Mouse (Mus musculus) cerebellum, postnatal 36 days (tissue): Measurements from ENCODE around the gene Slc35a1.

Experiments used
- DNase-seq, 2 experiments: peaks; one replicate each; pipeline ENCODE4 v3.0.0; 2021 to 2022; ENCODE audit warnings: mixed read lengths in 2 of 2

Gene Slc35a1

GRCm38 (mm10) chr4:34644779-34645178, 42.5 kb downstream of the Slc35a1 start:
- DNase-seq: no peak

GRCm38 (mm10) chr4:34640731-34641130, 46.5 kb downstream of the Slc35a1 start:
- DNase-seq: no peak

DNA sequence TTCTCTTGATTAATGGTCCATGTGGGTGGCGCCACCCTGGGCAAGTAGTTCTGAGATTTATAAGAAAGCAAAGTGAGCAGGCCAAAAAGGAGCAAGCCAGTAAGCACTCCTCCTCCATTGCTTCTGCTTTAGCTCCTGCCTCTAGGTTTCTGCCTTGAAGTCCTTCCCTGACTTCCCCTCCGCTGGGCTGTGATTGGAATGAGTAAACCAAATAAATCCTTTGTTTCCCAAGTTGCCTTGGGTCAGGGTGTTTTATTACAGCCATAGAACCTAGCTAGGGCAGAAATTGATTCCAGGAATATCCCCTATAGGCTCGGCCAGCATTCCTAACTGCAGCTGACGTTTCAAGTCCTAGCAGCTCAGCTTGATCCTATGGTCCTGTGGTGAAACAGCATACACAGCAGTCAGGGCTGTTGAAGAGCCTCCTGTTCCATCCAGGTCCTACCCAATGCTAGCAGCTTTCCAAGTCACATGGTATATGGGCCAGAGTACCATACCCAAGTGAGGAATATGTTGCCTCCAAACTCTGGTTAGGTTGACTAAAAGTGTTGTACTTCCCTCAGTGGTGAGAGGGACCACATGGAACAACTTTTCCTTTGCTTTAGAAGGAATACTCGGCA, 47.4 kb downstream of the Slc35a1 start:
- DNase-seq: no peak

DNA sequence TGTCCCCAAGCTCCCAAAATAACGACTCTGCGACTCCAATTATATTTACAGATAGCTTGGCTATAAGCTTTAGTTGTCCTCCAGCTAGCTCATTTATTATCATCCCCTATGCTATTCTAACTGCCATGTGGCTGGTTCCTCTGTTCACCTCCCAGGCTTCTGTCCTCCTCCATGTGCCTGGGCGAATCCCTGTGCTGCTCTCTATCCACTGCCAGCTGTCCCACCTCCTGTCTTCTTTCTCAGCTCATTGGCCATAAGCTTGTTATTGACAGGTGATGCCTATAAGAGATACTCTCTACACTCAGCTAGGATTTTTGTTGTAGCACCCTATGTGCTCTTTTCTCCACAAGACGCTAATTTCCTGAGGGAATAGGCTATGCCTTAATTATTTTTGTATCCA, 49.4 kb downstream of the Slc35a1 start:
- DNase-seq: no peak

GRCm38 (mm10) chr4:34637386-34637785, 49.9 kb downstream of the Slc35a1 start:
- no peak for DNase-seq

DNA sequence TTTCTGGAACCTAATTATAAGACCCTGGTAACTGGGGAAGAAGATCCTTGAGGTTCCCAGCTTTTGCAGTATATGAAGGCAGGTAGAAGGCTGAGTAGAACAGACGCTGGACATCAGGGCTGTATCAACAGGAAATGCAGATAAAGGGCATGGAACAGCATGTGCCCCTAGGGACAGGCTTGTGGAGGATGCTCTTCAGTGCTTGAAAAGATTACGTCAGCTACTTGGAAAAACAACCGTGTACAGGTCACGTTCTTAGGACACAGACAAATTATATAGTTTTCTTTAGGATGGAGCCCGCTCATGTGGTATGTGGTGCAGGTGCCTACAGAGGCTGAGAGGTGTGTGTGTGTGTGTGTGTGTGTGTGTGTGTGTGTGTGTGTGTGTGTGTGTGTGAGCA, 51.2 kb downstream of the Slc35a1 start:
- no peak for DNase-seq

DNA sequence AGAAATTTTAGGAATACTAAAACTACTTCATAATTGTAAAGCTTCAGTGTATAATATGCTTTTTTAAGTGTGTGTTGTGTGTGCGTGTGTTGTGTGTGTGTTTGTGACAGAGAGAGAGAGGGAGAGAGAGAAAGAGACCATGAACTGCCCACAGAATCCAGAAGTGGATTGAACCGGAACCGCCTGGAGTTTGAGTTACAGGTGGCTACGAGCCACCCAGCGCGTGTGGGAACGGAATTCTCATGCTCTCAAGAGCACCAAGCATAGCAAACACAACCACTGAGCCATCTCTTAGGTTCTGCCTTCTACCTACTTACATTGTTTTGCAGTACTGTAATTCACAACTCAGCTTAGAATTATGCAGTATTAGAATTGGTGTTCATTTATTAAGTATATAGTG, 53.1 kb downstream of the Slc35a1 start:
- no peak for DNase-seq

GRCm38 (mm10) chr4:34629956-34630355, 57.3 kb downstream of the Slc35a1 start:
- DNase-seq: no peak

DNA sequence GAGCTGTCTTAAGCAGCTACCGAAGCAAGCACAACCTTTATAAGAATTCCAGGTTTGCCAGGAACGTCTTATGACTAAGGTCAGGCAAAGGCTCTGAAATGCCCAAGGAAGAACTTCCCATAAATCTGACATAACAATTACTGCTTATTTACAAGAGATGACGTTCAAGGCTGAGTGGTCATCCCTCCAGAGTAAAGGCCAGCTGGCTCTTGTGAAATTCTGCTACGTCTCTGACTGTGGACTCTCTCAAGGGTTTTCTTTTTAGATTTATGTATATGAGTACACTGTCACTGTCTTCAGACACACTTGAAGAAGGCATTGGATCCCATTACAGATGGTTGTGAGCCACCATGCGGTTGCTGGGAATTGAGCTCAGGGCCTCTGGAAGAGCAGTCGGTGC, 60.8 kb downstream of the Slc35a1 start:
- DNase-seq: no peak

DNA sequence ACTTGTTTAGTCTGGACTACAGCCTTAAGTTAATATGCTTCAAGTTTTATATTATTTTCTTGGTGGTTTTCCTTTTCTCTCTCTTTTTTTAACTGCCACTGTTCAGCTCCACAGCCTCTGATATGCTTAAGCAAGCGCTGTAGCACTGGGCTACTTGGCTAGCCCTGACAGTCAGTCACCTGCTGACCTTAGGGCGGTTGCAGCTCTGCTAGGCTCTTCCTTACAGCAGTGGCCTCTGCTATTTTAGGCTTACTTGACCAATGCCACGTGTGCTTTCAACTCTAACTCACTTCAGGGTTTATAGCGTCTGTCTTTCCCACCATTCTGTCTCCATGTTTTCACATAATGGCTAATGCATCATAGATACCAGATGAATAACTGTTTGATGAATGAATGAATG, 61.7 kb downstream of the Slc35a1 start:
- no peak for DNase-seq

DNA sequence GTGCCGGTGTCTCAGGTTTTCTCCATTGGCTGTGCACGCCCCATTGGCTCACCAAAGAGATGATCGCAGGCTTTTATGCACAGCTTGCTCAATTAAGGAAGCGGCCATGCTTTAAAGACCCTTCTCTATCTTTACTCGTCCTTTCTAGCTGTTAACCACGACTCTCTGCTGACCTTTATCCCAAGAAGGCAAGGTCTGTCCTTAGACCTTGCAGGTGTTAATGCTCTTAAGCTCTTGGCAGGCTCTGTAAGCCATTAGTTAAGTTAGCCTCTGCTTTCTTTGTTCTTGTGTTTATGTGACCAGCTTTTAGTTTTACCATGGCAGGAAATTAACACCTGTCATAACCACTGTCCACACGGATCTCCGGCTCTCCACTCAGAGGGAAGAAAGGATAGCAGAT, 71.1 kb downstream of the Slc35a1 start:
- DNase-seq: no peak

DNA sequence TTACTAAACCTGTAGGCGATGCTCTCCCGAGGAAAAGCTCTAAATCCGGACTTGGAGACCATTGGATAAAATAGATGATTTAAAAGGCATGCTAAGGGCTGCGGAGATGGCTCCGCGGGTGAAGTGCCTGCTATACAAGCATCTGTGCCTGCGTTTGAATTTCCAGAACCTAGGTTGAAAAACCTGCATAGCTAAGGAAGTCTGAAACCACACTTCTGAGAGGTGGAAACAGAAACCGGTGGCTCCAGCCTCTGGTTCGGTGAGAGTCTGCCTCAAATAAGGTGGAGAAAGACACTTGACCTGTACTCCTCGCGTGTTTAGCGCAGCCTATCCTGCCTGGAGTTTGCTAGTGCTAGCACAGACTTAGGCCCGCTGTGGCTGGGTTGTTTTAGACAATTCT, 71.9 kb downstream of the Slc35a1 start:
- DNase-seq: peak; percentile 16 to 45

GRCm38 (mm10) chr4:34614630-34615094, 72.6 kb downstream of the Slc35a1 start, which contains the start of the genes Orc3 and Rars2:
Orc3 (minus strand) TSS chr4:34614944.
Rars2 (plus strand) TSS chr4:34614957.
- peak; percentile 91 to 95 for DNase-seq

- DNase-seq: peak; percentile 12 to 18
These were observed 73.6 kb downstream of the Slc35a1 start for GRCm38 (mm10) chr4:34613571-34614145.
